Mouse (Mus musculus): ENCODE results near the gene Usp36.

DNA sequence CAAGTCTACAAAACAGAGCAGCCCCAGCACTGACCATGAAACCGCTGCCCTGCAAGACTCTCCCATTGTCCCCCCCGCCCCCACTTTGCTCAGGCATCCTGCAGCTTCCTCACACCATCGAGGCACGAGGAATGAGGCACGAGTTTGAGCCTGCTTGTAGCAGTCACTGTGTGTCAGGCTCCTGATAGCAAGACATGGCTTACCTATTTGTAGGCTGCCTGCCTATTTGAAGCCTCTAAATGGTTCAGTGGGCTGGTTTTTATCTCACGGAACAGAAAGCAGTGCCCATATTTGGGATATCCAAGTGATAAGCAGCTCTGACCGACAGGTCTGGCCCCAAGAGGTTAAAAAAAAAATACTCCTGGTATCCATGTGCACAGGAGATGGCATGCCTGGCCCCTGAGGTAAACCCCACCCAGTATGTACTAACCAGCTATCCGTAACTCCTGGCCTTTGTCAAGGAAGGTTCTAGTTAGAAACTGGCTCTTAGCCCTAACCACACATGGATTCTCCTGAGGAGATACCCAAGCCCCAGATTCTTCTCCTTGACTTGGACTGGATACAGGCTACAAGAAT, 26.3 kb upstream of the Usp36 start:
- TF ChIP-seq CTCF (IDR thresholded peaks at IDR 0.05; ENCODE audit: extremely low read depth, insufficient read depth, low read length) = no peak
- no peak for TF ChIP-seq POLR2A (IDR thresholded peaks at IDR 0.05; ENCODE audit: extremely low read depth, insufficient read depth, low read length)

Data from cortical plate, adult 2 months (tissue).